Mouse (Mus musculus) gastrocnemius, postnatal 25 days (tissue): ENCODE results near the gene Rpl32. TPM values are rescaled to one million over a fixed set of nuclear protein-coding genes. Genes with fewer than 3 reads are reported as not detected.

Experiments used
- DNase-seq: peaks from one replicate; pipeline ENCODE4 v3.0.0; 2022
- microRNA-seq, 2 experiments: library from miRNA; unstranded; fragments of <30 nt; microRNA quantifications; one replicate each; pipeline ENCODE4 v1.2.0; 2021; ENCODE audit warnings: borderline replicate concordance in 2 of 2
- total RNA-seq, 2 experiments: library from RNA; stranded (reverse); gene quantifications; 1 replicate in 1 of 2; 2 replicates in 1 of 2; pipeline ENCODE4 v1.2.3; 2021

Rpl32 gene
- total RNA-seq, 2 experiments from 2014 or later: 536 to 577 TPM

DNA sequence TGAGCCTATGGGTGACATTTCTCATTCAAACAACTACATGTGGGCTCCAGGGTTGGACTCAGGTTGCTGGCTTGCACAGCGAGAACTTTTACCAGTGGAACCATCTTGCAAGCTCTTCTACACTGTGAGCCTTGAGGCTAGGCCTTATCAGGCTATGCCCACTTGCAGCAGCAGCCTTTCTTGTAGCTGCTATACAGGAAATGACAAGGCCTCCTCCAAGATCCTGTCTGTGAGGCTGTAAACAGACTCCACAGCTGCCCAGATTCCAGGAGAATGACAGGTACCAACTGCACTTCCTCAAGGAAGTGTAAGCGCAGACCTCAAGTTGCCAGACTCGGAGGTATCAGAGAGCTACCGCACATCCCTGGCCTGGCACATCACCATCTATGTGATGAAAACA, 40.3 kb downstream of the Rpl32 start:
- no peak for DNase-seq

- DNase-seq: no peak
Observed at GRCm38 (mm10) chr6:115767357-115767756, 41.2 kb downstream of the Rpl32 start.

- DNase-seq: peak; percentile 49
Observed at GRCm38 (mm10) chr6:115764179-115764578, 44.4 kb downstream of the Rpl32 start.

GRCm38 (mm10) chr6:115761995-115762756, 46.4 kb downstream of the Rpl32 start, which contains the start of gene Tmem40:
Gene Tmem40, minus strand, starts transcription at chr6:115762410.
- no peak for DNase-seq

- no peak for DNase-seq
Observed at GRCm38 (mm10) chr6:115760982-115761381, 47.6 kb downstream of the Rpl32 start.

DNA sequence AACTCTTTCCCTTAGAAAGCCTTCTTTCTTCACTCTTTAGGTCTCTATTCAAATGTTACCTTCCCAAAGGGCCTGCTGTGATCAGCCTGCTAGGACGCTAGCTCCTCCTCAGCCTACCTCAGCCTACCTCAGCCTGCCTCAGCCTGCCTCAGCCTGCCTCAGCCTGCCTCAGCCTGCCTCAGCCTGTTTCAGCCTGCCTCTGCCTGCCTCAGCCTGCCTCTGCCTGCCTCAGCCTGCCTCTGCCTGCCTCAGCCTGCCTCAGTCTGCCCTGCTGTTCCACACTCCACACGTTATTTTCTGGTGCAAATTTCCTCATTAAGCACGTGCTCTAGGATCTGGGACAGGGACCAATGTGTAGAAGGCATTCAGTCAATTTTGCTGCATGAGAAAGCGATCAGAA, 48.4 kb downstream of the Rpl32 start:
- no peak for DNase-seq

- no peak for DNase-seq
Observed at GRCm38 (mm10) chr6:115759461-115759860, 49.1 kb downstream of the Rpl32 start.

- no peak for DNase-seq
Observed at GRCm38 (mm10) chr6:115758981-115759435, 49.5 kb downstream of the Rpl32 start.

GRCm38 (mm10) chr6:115755536-115755935, 53.0 kb downstream of the Rpl32 start:
- no peak for DNase-seq

Small RNA genes lying within 50 kb of the gene (microRNA-seq; reads per million reads assigned to microRNA genes)
- gene Mir7660: 0 to 0.53 reads per million in 2 experiments

Other genes starting within 250 kb of the Rpl32 start
- gene Mkrn2os, start 216.2 kb downstream of the Rpl32 start, total RNA-seq: under 1 TPM in 1 of 2 experiments, not detected in 1; 0.18 TPM
- 10 to 100 TPM; 37.9 to 42.3 TPM for gene Mkrn2, start 206.8 kb downstream of the Rpl32 start, total RNA-seq
- gene Raf1, start 132.1 kb downstream of the Rpl32 start, total RNA-seq: 100 to 1,000 TPM; 105 to 129 TPM
- under 1 TPM; 0.35 to 0.43 TPM for gene Tmem40, start 46.3 kb downstream of the Rpl32 start, total RNA-seq
- 10 to 100 TPM; 61.9 to 64.2 TPM for gene Cand2, start 34.2 kb downstream of the Rpl32 start, total RNA-seq
- gene Efcab12, start 29.7 kb upstream of the Rpl32 start, total RNA-seq: under 1 TPM in 1 of 2 experiments, not detected in 1; 0.24 TPM
- under 1 TPM; 0.82 to 0.94 TPM for gene Mbd4, start 44.6 kb upstream of the Rpl32 start, total RNA-seq
- gene Ift122, start 44.7 kb upstream of the Rpl32 start, total RNA-seq: 1 to 10 TPM; 5.3 to 7.6 TPM
- under 1 TPM in 1 of 2 experiments, not detected in 1; 0.20 TPM for gene Rho, start 123.0 kb upstream of the Rpl32 start, total RNA-seq
- not detected for gene H1foo, start 136.2 kb upstream of the Rpl32 start, total RNA-seq
- 10 to 100 TPM; 25.7 TPM for gene Plxnd1, start 186.3 kb upstream of the Rpl32 start, total RNA-seq